Mouse (Mus musculus) liver, embryonic 14 days (tissue): ENCODE results near the gene Krtap5-2. TPM values are rescaled to one million over a fixed set of nuclear protein-coding genes. Genes with fewer than 3 reads are reported as not detected.

Experiments used
- polyA plus RNA-seq: library from polyadenylated mRNA; depleted of rRNA; stranded (reverse); fragments of >200 nt; gene quantifications from 2 replicates; pipeline ENCODE4 v1.2.3, GENCODE M21; 2012; rRNA removed

Krtap5-2 gene
- not detected in 2 replicates for polyA plus RNA-seq

DNA sequence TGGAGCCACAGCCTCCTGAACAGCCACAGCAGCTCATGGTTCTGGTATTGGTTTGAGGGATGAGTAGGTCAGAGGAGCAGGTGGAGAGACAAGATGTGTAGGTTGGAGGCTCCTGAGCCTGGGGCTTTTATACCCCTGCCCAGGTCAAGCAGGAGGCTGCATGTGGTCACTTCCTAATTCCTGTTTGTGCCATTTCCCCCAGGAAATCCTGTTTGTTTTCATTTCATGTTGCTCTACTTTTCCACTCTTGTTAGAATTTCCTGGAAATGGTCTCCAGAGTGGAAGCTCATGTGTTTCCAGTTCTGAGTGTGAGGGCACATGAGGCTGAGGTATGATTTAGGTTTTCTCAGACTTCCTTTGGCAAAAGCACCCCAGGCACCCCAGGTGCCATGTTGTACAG is at the start of gene Krtap5-2:
Krtap5-2 (minus strand) TSS at position 101 of the 400 bp plus-strand sequence.

DNA sequence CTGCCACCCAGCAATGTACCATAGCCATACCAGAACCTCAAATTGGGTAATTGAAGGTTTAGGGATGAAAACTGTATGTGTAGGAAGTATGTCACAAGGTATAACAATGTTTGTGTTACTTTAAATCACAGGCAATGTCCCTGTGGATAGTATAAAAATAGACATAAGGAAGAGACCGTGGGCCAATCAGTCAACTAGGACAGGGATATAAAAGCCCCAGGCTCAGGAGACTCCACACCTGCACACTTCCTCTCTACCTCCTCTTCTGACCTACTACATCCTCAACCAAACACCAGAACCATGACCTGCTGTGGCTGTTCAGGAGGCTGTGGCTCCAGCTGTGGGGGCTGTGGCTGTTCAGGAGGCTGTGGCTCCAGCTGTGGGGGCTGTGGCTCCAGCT is 35.8 kb upstream of the Krtap5-2 start, which contains the start of gene Gm7579:
Gm7579 (plus strand) TSS at position 301 of the 400 bp plus-strand sequence.

GRCm38 (mm10) chr7:142201064-142201463 is 25.3 kb upstream of the Krtap5-2 start, which contains the start of gene Krtap5-3:
Gene Krtap5-3, plus strand, starts transcription at chr7:142201364.

DNA sequence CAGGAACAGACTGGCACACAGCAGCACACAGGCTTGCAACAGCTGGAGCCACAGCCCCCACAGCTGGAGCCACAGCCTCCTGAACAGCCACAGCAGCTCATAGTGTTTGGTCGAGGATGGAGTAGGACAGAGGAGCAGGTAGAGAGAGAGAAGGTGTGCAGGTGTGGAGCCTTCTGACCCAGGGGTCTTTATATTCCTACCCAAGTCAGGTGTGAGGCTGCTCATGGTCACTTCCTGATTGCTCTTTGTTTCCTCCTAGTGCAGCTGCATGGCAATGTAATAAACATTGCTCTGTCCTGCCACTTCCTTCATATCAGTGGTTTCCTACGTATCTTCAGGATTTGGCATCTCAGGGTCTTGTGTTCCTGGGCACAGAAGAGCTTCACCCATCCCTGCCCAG is 14.5 kb upstream of the Krtap5-2 start, which contains the start of gene Gm10153:
Gm10153 (minus strand) TSS at position 101 of the 400 bp plus-strand sequence.

DNA sequence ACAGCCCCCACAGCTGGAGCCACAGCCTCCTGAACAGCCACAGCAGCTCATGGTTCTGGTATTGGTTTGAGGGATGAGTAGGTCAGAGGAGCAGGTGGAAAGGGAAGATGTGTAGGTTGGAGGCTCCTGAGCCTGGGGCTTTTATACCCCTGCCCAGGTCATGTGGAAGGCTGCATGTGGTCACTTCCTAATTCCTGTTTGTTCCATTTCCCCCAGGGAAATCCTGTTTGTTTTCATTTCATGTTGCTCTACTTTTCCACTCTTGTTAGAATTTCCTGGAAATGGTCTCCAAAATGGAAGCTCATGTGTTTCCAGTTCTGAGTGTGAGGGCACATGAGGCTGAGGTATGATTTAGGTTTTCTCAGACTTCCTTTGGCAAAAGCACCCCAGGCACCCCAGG is 10.2 kb downstream of the Krtap5-2 start, which contains the start of gene Gm4553:
Gm4553 (minus strand) TSS at position 101 of the 400 bp plus-strand sequence.

DNA sequence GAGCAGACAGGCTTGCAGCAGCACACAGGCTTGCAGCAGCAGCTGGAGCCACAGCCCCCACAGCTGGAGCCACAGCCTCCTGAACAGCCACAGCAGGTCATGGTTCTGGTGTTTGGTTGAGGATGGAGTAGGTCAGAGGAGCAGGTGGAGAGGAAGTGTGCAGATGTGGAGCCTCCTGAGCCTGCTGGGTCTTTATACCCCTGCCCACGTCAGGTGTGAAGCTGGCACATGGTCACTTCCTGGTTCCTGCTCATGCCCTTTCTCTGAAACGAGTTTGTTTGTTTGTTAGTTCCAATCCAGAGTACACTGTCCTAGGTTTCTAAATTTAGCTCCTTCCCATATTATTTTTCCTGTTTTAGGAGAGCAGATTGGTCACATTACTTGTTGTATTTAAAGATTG is 18.8 kb downstream of the Krtap5-2 start, which contains the start of gene Gm29735:
Gm29735 (minus strand) TSS at position 101 of the 400 bp plus-strand sequence.

GRCm38 (mm10) chr7:142144507-142144906 is 31.3 kb downstream of the Krtap5-2 start, which contains the start of gene Gm45337:
Gene Gm45337, minus strand, starts transcription at chr7:142144607.

DNA sequence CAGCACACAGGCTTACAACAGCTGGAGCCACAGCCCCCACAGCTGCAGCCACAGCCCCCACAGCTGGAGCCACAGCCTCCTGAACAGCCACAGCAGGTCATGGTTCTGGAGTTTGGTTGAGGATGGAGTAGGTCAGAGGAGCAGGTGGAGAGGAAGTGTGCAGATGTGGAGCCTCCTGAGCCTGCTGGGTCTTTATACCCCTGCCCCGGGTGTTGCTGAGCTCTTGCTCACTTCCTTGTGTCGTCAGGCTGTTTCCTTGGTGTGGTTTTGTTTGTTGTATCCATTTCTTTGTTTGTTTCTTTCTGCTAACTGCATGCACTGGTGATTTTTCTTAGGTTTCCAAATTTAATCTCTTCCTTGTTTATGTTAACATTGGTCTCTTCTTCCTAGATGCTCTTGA is 39.9 kb downstream of the Krtap5-2 start, which contains the start of gene Gm39115:
Gm39115 (minus strand) TSS at position 101 of the 400 bp plus-strand sequence.

Other genes starting within 250 kb of the Krtap5-2 start
- gene Brsk2, start 226.3 kb downstream of the Krtap5-2 start, polyA plus RNA-seq = 0.03 TPM in 1 of 2 replicates, not detected in the other
- gene Mob2, start 114.9 kb downstream of the Krtap5-2 start, polyA plus RNA-seq = 40.6 and 44.6 TPM in 2 replicates
- 2.7 and 2.8 TPM in 2 replicates for gene Dusp8, start 80.2 kb downstream of the Krtap5-2 start, polyA plus RNA-seq
- gene Gm45618, start 55.3 kb downstream of the Krtap5-2 start, polyA plus RNA-seq = not detected in 2 replicates
- gene Gm39115, start 40.0 kb downstream of the Krtap5-2 start, polyA plus RNA-seq = not detected in 2 replicates
- gene Gm45337, start 31.4 kb downstream of the Krtap5-2 start, polyA plus RNA-seq = not detected in 2 replicates
- gene Gm29735, start 18.9 kb downstream of the Krtap5-2 start, polyA plus RNA-seq = not detected in 2 replicates
- gene Gm4553, start 10.3 kb downstream of the Krtap5-2 start, polyA plus RNA-seq = not detected in 2 replicates
- not detected in 2 replicates for gene Gm10153, start 14.4 kb upstream of the Krtap5-2 start, polyA plus RNA-seq
- not detected in 2 replicates for gene Krtap5-3, start 25.4 kb upstream of the Krtap5-2 start, polyA plus RNA-seq
- gene Gm7579, start 35.9 kb upstream of the Krtap5-2 start, polyA plus RNA-seq = not detected in 2 replicates
- gene Krtap5-5, start 54.0 kb upstream of the Krtap5-2 start, polyA plus RNA-seq = not detected in 2 replicates
- not detected in 2 replicates for gene Gm40460, start 65.1 kb upstream of the Krtap5-2 start, polyA plus RNA-seq
- not detected in 2 replicates for gene Gm2431, start 82.3 kb upstream of the Krtap5-2 start, polyA plus RNA-seq
- gene Gm4559, start 98.4 kb upstream of the Krtap5-2 start, polyA plus RNA-seq = not detected in 2 replicates
- not detected in 2 replicates for gene Krtap5-1, start 121.1 kb upstream of the Krtap5-2 start, polyA plus RNA-seq
- not detected in 2 replicates for gene Krtap5-4, start 127.5 kb upstream of the Krtap5-2 start, polyA plus RNA-seq
- gene Ifitm10, start 197.7 kb upstream of the Krtap5-2 start, polyA plus RNA-seq = 0.87 and 0.93 TPM in 2 replicates
- 0.38 and 0.44 TPM in 2 replicates for gene Gm49369, start 206.7 kb upstream of the Krtap5-2 start, polyA plus RNA-seq
- 158 and 192 TPM in 2 replicates for gene Ctsd, start 212.0 kb upstream of the Krtap5-2 start, polyA plus RNA-seq